Mouse (Mus musculus) adipocyte (in vitro differentiated cells): ENCODE data around the gene Pcolce.
A peak's percentile ranks its signal among the peaks of the same experiment; 100 is the strongest.

Experiments used
- DNase-seq: peaks from one replicate; pipeline ENCODE4 v3.0.0-alpha.2; 2016; ENCODE audit warnings: low spot score

The Pcolce gene

DNA sequence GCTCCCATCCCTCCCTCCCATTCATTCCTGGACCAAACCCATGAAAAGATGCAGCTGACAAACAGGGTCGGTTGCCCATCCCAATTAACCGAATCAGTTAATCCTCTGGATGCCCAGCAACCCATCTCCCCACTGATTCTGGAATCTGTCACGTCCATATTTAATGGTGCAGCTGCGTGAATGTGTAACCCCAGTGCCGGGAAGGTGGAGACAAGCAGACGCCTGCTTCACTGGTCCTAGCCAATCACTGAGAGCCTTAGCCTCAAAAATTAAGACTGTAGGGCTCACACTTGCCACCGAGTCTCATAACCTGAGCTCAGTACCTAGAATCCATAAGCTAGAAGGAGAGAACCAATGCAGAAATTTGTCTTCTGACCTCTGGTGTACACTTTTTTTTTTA is 17.7 kb downstream of the Pcolce start:
- no peak for DNase-seq

DNA sequence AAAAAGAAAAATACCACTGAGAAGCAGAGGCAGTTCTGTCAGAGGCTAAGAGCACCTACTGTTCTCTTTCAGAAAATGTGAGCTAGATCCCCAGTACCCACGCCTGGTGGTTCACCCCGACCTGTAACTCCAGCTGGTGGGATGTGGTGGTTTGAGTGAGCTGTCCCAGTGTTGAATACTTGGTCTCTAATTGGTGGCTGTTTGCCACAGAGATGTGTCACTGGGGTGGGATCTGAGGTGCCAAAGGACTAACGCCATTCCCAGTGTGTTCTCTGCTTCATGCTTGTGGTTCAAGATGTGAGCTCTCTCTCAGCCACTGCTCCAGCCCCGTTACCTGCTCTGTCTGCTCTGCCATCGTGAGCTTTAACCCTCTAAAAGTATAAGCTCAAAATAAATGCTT is 23.1 kb downstream of the Pcolce start:
- no peak for DNase-seq

DNA sequence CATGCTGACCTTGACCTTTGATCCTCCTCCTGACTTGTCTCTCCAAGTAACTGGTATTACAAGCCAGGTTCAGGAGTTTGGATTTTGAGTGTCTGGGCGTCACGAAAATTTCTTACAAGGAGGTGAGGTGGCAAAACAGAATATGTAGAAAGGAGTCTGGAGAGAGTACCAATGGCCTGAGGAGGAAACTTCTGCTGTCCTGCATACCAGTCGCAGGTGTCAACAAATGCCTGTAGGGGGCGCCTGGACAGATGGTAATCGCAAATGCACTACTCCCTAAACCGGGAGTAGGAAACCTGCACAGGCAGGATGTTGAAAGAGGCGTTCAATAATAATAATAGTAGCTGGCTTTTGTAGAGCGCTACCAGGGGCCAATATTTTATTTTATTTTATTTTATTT is 28.6 kb downstream of the Pcolce start:
- peak; percentile 65 for DNase-seq

DNA sequence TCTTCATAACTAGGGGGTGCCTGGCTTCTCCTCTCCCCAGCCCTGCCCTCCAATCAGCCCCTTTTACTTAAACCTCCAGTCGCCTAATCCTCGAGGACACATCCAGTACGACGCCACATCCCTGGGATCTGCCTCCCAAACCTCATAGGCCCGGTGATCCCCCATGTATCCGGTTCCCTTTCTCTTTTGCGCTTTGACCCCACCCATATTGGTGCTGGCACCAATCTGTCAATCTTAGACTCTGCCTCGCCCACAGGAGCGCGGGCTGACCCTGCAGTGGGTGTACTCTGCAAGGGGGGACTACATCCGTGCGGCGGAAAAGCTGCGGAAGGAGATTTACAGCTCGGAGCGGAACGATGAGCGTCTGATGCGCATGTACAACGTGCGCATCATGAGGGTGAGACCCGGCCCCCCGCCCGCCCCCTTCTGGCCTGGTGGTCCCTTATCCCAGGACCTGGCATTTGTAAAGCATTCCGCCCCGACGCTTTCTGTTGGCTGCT is 29.9 kb downstream of the Pcolce start:
- DNase-seq: no peak

DNA sequence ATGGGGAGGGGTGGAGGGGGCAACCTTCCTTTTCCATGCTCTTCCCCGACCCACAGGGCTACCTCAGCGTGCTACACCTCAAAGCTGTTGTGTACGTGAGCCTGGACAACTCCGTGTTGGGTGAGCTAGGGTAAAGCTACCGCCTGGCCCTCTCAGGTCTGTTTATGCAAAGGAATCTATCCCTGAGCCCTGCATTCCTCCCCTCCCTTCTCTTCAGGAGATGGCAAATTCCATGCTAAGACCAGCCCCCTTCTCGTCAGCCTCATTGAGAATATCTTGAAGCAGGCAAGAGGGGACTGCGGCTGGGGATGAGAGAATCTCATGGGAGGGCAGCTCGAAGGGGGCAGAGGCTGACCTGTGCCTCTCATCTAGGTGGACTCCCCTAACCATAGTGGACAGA is 30.9 kb downstream of the Pcolce start:
- DNase-seq: no peak

DNA sequence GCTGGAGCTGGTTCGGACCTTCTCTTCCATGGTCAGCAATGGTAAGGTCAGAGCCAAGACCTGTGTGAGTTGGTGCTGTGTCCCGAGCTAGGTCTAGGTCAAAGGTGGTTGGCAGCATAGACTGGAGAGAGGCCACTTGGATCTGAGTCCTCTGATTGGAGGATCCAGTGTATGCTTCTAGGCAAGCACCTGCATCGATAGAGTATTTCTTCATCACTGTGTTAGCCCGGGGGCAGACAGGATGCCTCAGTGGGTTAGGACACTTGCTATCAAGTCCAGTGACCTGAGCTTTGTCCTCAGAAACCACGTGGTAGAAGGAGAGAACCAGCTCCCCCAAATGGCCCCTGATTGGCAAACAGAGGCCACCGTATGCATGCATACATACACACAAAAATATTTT is 33.3 kb downstream of the Pcolce start:
- DNase-seq: peak; percentile 40

DNA sequence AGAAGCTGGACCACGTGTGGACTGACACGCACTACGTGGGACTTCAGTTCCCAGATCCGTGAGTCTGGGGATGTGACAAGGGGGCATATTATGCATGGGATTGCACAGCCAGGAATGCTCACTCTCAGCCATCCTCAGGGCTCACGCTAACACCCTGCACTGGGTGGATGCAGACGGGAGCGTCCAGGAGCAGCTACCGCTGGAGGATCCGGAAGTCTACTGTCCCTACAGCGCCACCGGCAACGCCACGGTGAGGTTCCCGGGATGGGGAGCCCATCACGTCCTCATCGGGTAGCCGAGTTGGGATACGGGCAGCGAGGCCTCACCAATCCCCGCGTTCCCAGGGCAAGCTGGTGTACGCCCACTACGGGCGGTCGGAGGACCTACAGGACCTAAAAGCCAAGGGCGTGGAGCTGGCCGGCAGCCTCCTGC is 39.1 kb downstream of the Pcolce start:
- no peak for DNase-seq

DNA sequence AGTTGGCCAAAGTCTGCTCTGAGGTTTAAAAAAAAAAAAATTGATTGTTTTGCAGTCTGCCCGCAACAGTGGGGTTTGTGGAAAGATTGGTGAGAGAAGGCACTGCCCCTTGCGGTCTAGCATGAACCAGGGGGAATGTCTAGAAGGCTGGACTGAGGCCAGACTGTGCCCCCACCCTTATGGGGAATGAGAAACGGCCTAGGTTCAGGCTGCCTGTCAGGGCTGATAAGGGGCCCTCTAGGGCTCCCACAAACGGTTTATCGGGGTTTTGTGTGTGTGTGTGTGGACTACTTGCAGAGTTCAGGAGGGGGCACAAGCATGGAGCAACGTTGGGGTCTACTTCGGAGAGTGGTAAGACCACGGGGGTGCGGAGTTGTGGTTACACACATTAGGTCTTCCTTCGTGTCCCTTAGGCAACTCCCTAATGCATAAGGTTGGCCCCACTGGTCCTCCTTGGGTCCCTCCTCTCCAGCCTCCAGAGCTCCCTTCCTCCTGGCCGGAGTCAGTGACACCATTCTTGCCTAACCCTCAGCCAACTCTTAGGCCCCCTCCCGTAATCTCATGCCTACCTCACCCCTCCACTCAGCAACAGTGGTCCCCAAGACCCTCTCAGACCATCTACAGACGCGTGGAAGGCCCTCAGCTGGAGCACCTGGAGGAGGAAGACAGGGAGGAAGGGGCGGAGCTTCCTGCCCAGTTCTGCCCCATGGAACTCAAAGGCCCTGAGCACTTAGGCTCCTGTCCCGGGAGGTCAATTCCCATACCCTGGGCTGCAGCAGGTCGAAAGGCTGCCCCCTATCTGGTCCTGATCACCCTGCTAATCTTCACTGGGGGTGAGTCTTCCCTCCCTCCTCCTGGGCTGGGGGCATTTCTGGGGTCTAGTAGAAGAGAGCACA is 42.6 kb downstream of the Pcolce start:
- DNase-seq: no peak

DNA sequence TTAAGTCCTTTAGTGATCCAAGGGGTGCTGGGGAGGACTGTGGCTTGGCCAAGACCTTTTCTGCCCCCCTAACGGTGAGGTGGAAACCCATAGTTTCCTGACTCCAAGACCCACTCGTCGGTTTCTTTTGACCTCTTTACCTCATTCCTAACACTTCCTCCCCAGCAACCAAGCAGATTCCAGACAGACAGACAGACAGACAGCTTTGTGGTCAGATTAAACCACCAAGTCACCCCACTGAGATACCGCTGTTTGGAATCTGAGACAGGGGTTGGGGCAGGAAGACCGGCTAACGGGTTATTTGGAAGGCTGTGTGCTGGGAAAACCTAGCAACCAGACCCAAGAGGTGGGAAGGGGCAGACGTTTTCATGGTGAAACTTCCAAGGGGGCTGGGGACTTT is 43.4 kb downstream of the Pcolce start:
- no peak for DNase-seq

DNA sequence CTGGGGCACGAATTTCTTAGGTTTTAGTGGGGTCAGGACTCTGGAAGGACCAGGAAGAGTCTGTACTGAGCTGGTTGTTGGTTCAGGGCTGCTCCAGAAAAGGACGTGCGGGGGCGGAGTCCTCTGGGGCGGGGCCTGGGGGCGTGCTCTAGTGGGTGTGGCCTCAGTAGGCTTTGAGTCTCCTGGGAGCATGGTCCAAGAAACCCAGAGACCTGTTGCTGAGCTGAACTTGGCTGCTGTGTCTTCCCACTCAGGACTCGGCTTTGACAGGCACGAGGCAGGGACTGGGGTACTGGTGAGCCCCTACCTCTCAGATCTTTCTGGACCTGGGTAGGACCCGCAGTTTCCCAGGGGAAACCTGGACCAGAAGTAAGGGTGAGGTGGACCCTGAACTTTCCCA is 43.9 kb downstream of the Pcolce start, which contains the start of gene Tfr2:
Tfr2 (plus strand) TSS at position 176 of the 400 bp plus-strand sequence.
- peak; percentile 42 for DNase-seq

DNA sequence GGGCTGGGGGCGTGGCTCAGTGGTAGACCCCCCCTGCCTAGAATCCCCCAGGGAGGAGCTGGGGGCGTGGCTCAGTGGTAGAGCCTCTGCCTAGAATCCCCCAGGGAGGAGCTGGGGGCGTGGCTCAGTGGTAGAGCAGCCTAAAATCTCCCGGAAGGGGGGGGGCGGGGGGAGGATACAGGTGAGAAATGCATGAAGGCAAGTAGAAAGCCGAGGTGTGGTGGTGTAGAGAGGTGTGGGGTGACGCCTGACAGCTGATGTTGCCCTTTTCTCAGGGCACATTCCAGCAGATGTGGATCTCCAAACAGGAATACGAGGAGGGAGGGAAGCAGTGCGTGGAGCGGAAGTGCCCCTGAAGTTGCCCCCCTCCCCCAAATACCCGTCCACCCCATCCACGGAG is 44.6 kb downstream of the Pcolce start:
- DNase-seq: no peak

DNA sequence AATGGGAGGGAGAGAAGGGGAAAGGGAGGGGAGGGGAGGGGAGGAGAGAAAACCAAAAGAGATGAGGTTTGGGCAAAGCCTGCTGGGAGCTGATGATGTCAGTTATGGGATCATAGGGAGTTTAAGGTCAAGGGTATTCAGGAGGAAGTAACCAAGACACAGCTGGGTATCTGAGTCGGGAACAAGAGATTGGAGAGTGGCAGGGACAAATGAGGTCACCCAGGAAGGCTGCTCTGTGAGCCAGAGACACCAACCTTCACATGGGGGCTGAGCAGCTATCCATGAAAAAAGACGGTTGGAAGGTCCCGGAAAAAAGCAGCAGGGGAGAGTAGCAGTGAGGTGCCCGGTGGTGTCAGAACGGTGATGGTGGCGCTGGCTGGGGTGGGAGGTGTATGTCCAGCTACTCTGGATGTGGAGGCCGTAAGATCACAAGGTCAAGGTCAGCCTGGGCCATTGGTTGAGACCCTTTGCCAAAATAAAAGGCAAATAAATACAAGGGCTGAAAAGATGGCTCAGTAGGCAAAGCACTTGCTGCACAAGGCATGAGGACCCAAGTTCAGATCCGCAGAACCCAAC is 45.3 kb downstream of the Pcolce start:
- DNase-seq: no peak

DNA sequence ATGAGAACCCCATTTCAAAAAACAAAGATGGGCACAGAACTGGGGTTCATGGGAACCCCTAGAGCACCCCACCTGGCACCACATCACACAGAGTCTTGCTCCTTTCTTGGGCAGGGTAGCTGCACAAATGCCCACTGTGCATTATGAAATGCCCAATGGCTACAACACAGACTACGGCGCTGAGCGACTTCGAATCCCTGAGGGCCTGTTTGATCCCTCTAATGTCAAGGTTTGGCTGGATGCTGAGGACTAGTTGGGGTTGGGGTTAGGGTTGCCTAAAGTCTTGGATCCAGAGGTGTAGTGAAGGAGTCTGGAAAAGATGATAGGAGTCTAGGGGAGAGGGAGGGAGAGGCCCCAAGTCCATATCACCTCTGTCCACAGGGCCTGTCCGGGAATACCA is 47.2 kb downstream of the Pcolce start:
- no peak for DNase-seq

DNA sequence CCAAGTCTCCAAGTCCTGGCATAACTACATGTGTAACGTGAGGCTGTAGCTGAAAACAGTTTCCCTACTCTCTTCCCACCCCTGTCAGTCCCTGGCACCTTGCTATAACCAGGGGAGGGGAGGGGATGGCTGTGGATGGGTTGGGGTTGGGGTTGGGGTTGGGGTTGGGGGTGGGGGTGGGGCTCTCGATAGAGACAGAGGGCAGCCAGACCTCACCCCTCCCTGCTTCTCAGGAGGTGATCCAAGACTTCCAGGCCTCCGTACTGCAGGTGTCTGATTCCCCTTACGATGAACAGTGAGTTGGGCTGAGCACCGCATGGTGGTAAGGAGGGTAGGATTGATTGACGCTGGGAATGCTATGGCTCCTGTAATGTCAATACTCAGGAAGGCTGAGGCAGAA is 47.8 kb downstream of the Pcolce start:
- no peak for DNase-seq

DNA sequence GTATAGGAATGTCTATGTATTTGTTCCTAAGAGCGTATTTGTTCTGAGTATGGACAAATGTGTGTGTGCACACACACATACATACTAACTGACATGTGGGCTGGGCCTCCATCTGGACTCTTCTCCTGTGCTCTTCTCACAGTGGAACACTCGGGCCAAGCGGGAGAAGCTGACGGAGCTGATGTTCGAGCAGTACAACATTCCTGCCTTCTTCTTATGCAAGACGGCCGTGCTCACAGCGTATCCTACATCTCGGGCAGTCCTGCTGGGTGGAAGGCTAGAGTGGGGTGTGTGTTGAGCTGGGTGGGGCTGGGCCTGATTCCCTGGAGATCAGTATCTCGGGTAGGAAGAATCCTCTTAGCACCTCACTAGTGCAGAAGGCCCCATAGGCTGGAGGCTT is 50.6 kb downstream of the Pcolce start:
- DNase-seq: no peak

DNA sequence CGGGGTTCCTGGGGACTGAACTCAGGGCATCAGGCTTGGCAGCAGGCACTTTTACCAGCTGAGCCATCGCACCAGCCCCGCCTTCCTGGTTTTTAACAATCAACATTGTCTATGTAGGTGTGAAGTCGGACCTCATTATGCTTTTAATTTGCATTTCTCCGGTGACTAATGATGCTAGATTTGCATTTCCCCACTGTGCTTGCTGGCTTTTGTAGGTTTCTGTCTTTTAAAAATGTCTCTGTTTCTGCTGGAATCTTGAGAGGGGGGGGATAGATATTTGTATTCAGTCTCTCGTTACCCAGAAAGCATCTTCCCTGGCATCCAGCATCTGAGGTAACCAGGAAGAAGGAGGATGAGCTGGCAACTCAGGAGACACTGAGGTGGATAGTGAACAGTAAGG is 52.0 kb downstream of the Pcolce start:
- no peak for DNase-seq
